Mouse (Mus musculus): ENCODE results near the gene Enox1.

Enox1 gene

GRCm38 (mm10) chr14:77576411-77576810, 419.8 kb downstream of the Enox1 start:
- no peak for DNase-seq (ENCODE audit: low spot score in 2 of 2)

GRCm38 (mm10) chr14:77577481-77578251, 421.1 kb downstream of the Enox1 start:
- DNase-seq (ENCODE audit: low spot score in 2 of 2), result no peak

- DNase-seq (ENCODE audit: low spot score in 2 of 2), result no peak
Observed at GRCm38 (mm10) chr14:77578355-77578754, 421.8 kb downstream of the Enox1 start.

- no peak for DNase-seq (ENCODE audit: low spot score in 2 of 2)
Observed at GRCm38 (mm10) chr14:77580106-77580936, 423.8 kb downstream of the Enox1 start.

GRCm38 (mm10) chr14:77580937-77581270, 424.3 kb downstream of the Enox1 start:
- no peak for DNase-seq (ENCODE audit: low spot score in 2 of 2)

GRCm38 (mm10) chr14:77581616-77582015, 425.1 kb downstream of the Enox1 start:
- DNase-seq (ENCODE audit: low spot score in 2 of 2), result no peak

- DNase-seq (ENCODE audit: low spot score in 2 of 2), result no peak
Observed at GRCm38 (mm10) chr14:77584426-77584825, 427.9 kb downstream of the Enox1 start.

- peak in 1 of 2 experiments; percentile 27 for DNase-seq (ENCODE audit: low spot score in 2 of 2)
Observed at GRCm38 (mm10) chr14:77585031-77585800, 428.7 kb downstream of the Enox1 start.

GRCm38 (mm10) chr14:77586033-77586432, 429.5 kb downstream of the Enox1 start:
- no peak for DNase-seq (ENCODE audit: low spot score in 2 of 2)

GRCm38 (mm10) chr14:77587182-77587581, 430.6 kb downstream of the Enox1 start:
- DNase-seq (ENCODE audit: low spot score in 2 of 2), result no peak

- DNase-seq (ENCODE audit: low spot score in 2 of 2), result no peak
Observed at GRCm38 (mm10) chr14:77593136-77593838, 436.7 kb downstream of the Enox1 start.

- no peak for DNase-seq (ENCODE audit: low spot score in 2 of 2)
Observed at GRCm38 (mm10) chr14:77596216-77597175, 439.9 kb downstream of the Enox1 start.

- DNase-seq (ENCODE audit: low spot score in 2 of 2), result no peak
Observed at GRCm38 (mm10) chr14:77599016-77599704, 442.6 kb downstream of the Enox1 start.

GRCm38 (mm10) chr14:77600773-77601172, 444.2 kb downstream of the Enox1 start:
- DNase-seq (ENCODE audit: low spot score in 2 of 2), result no peak

- no peak for DNase-seq (ENCODE audit: low spot score in 2 of 2)
Observed at GRCm38 (mm10) chr14:77601446-77601845, 444.9 kb downstream of the Enox1 start.

GRCm38 (mm10) chr14:77608182-77608839, 451.7 kb downstream of the Enox1 start:
- peak in 1 of 2 experiments; percentile 26 for DNase-seq (ENCODE audit: low spot score in 2 of 2)

- DNase-seq (ENCODE audit: low spot score in 2 of 2), result no peak
Observed at GRCm38 (mm10) chr14:77615201-77615600, 458.6 kb downstream of the Enox1 start.

- no peak for DNase-seq (ENCODE audit: low spot score in 2 of 2)
Observed at GRCm38 (mm10) chr14:77617250-77617649, 460.7 kb downstream of the Enox1 start.

GRCm38 (mm10) chr14:77618131-77618805, 461.7 kb downstream of the Enox1 start:
- DNase-seq (ENCODE audit: low spot score in 2 of 2), result peak in 1 of 2 experiments; percentile 3

Measured in urinary bladder, postnatal 36 days (tissue).